Mouse (Mus musculus) embryo, embryonic 10.5 days (tissue): ENCODE data around the gene Snrnp35.
"Not testable (repeated sequence)": the region's sequence is repeated elsewhere in the genome, so short reads cannot be mapped to it uniquely, and the experiment has no call there.

Source experiments
- DNase-seq: peaks from one replicate; pipeline ENCODE4 v3.0.0-alpha.2; 2015; ENCODE audit warnings: low spot score

Gene Snrnp35

GRCm38 (mm10) chr5:124463462-124463861, 19.5 kb upstream of the Snrnp35 start:
- DNase-seq, result no peak

GRCm38 (mm10) chr5:124464905-124465304, 18.0 kb upstream of the Snrnp35 start:
- DNase-seq, result no peak

DNA sequence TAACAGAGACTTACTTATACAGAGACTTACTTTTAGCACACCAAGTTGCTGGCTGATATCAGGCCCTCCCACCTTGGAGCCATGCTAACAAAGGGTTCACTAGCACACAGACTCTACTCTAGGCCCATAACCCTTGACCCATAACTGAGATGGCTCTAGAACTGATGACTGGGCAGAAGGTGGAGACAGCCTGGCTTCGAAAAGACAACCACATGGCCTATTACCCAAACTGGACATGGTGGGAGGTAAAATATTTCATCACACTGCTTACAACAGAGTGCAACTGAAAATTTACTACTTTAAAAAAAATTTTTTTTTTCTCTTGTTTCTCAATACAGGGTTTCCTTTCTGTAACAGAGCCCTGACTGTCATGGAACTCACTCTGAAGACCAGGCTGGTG, 15.2 kb upstream of the Snrnp35 start:
- DNase-seq, result no peak

DNA sequence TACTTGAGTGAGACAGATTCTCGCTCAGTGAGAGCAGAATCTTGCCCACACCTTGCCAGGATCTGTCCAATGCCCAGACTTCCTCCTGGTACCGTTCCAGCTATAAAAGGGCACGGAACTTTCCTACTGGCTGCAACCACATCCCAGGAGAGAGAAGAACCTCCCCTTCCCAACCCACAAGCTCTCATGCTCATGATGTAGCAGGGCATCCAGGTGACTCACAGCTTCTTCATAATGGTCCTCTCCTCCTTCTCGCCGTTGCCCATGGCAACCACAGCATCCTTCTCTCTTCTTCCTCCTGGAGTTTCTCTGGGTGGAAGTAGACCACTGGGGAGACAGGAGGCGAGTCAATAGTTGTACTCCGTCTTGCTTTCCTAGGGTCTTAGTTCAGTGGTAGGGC, 14.6 kb upstream of the Snrnp35 start:
- no peak for DNase-seq

- DNase-seq, result no peak
These were observed 13.4 kb upstream of the Snrnp35 start for GRCm38 (mm10) chr5:124469486-124469885.

DNA sequence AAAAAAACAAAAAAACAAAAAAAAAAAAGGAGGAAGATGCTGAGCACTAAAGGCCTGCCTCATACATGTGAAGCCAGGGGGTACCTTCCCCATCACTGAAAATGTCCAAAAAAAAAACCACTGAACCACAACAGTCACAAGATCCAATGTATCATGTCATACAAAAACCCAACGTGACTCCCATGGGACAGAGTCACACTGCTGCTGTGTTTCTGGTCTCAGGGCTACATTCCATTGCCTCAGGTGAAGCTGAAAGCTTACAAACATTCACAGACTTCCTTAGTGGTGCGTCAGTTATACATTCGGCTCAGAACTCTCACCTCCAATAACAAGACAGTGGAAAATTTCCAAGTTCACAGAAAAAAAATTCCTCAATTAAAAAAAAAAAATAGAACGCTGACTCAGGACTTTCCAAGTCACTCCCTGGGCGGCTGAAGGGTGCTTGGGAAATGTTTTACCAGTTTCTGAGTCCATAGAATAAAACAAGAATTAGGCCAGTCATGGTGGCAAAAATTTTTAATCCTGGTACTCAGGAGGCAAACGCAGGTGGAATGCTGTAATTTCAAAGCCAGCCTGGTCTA, 12.3 kb upstream of the Snrnp35 start:
- no peak for DNase-seq

DNA sequence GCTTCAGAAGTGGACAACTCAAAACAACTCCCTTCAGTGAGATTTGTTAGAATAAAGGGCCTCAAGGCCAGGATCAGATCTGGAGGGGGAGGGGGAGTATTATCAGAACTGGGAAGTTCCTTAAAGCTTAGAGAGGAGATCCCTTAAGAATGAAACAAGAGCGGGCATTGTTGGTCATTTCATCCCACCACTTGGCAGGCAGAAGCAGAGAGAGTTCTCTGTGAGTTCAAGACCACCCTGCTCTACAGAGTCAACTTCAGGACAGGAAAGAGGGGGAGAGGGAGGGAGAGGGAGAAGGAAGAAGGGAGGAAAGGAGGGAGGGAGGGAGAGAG, 4.1 kb upstream of the Snrnp35 start:
- no peak for DNase-seq

DNA sequence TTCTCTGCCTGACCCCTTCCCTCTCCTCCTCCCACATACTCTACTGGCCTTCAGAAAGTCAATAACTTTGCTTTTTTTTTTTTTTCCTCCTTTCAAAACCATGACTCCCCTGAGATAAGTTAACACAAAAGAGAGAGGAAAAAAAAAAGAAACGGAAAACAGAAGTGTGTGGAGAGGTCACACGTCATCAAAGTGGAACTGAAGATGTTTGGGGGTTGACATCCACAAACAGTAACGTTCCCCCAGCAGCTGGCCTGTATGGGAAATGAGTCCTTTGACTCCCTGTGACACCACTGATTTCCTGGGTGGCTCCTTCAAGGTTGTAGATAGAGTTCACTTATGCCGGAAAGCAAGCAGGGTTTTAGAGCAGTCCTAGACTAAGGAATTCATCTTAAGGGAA, 2.8 kb upstream of the Snrnp35 start:
- no peak for DNase-seq

DNA sequence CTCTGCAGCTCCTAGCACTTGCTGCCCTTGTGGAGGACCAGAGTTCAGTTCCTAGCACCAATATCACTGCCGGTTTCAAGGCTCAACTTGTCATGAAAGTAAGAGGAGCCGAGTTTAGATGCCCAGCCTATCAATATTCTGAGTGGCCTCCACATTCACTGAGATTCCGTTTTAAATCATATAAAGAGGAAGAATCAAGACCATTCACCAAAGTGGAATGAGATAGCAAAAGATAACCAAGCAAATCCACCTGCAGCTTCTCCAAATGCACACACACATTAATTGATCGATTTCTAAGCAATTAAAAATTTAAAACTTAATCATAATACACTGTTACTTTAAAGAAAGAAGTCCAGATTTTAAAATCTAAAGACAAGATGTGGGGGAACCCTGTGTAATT, 1.2 kb upstream of the Snrnp35 start:
- no peak for DNase-seq

DNA sequence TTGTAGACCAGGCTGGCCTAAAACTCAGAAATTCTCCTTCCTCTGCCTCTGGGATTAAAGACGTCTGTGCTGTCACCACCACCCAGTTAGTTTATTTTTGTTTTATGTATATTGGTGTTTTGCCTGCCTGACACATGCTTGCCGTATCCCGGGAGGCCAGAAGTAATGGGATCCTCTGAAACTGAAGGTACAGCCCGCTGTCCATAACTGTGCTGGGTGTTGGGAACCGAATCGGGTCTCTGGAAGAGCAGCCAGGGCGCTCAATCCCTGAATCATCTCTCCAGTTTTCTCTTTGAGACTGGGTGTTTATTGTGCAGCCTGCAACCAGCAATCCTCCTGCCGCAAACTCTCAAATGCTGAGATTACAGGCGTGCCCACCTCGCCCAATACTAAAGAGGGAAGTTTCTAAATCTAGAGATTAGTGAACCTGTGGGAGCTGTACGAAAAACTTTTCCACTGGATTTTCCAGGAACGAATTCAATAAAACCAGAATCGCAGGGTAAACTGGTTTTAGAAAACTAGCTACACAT, 433 bp upstream of the Snrnp35 start:
- peak; percentile 80 for DNase-seq

GRCm38 (mm10) chr5:124483655-124484396, 892 bp downstream of the Snrnp35 start:
- DNase-seq, result no peak

DNA sequence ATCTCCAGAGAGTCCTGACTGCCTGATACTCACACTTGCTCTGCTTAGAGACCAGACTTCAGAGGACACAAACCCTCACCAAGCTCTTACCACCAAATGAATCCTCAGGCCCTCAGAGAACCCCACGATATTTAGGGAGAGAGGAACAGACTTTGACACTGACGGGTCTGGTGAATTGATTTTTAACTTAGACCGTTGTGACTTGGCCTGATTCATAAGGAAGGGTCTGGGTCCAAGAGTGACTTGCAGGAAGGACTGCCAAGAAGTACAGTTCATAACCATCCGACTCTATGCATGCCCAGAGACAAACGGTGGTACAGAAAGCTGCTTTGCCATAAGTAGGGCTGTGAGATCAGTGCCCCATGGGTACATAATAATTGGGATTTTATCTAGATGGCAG, 2.7 kb downstream of the Snrnp35 start:
- DNase-seq, result no peak

DNA sequence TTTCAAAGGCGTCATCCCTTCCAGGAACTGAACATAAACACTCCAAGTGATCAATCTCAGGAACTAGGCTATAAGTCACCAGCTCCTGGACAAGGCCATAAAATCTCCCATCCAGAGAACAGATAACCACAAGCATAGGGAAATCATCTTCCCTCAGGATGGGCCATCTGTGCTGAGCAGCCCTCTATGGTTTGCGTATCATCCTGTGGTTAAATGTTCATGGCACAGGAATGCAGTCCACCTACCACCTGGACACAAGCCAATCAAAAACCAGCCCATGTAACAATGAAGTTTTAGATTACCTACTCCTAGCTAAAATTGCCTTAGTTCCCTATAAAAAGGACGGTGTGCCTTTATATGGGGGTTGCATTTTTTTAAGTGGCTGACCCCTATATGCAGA, 6.0 kb downstream of the Snrnp35 start:
- no peak for DNase-seq

DNA sequence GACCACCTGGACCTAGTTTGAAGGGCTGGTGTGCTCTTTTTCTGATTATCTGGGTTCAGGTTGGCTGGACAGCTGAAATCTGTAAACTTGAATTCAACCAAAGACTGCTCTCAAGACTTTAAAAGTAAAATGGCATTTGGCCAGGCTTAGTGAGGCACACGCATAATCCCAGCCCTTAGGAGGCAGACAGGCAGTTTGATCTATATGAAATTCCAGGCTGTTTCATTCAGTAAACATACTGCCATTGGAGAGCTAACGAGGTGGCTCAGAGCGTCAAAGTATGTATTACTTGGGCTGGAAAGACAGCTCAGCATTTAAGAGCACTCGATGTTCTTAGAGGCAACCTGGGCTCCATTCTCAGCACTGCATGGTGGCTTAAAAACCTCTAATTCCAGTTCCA, 8.8 kb downstream of the Snrnp35 start:
- DNase-seq, result no peak

DNA sequence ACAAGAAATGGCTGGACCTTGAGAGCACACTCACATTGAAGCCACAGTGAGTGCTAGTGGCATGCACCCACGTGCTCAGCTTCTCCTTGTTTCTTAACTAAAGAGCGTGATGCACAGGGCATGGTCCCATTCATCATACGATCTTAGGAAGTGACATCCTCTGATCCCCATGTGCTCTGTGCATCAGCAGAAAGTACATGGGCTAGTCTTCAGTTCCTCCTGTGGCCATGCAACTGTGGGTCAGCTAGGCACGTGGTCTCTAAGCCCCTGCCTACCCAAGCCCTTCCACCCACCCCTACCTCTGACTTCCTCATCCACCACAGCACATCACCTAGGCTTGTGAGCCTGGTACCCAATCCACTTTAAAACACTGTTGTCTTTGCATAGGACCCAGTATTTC, 9.7 kb downstream of the Snrnp35 start:
- no peak for DNase-seq

DNA sequence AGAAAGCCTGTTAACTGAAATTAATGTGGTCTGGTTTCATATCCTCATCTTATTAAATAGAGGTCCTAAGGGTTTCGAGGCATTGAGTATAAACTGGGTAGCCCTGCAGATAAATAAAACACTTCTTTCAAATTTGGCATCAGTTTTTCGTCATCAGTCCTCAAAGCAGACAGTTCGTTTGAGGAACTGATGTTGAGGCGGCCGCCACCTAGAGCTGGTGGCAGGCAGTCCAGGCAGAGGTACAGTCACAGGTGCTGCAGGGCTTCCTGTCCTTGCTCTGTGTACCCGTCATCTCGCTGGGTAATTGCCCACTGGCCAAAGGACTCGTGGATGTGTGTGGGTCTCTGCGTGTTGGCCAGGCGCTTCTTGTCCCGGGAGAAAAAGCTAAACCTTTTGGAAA, 10.5 kb downstream of the Snrnp35 start:
- DNase-seq, result no peak

DNA sequence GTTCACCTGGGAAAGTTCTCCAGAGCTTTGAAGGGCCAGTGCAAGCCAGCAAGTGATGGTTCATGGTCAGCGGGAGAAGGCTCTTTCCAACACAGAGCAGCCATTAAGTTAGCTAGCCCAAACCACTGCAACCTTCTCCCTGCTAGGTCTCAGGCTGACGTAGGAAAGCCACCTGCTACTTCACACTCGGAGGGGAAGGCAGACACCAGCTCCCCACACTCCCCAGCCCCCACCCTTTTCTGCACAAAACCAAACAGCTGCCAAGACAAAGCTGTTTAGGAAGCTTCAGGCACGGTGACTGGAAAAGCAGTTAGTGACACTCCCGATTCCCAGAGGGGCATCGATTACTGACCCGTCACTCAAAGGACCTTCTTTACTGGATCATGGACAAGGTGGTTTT, 12.6 kb downstream of the Snrnp35 start:
- peak; percentile 27 for DNase-seq

- no peak for DNase-seq
These were observed 13.9 kb downstream of the Snrnp35 start for GRCm38 (mm10) chr5:124496614-124497514.

DNA sequence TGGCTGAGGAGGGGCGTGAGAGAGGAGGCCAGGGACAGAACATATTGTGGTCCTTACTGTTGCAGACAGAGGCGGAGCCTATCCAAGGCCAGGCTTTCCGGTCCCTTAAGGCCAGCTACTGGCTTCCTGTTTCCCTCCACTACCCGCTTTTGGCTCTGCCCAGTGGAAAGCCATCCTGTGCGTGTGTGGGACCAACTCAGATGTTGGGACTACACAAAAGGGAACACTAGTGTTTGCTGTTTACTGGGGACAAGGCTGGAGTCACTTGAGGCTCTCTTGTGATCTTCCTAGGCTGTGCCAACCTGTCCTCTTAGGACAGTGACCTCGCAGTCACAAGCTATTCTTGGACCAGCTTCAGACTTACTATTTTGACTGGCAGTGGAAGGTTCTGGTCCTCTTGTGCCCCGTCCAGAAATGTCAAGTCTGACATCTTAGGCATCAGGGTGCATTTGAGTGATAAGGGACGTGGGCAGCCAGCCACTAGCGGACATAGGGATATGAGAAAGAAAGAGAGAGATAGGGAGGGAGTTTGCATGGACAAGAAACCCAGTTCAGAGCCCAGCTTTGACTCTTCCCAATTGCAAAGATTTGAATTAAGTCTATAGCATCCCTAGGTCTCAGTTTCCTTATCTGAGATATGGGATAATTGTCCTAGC, 15.4 kb downstream of the Snrnp35 start:
- no peak for DNase-seq

- peak; percentile 69 for DNase-seq
These were observed 16.1 kb downstream of the Snrnp35 start for GRCm38 (mm10) chr5:124499001-124499400.

DNA sequence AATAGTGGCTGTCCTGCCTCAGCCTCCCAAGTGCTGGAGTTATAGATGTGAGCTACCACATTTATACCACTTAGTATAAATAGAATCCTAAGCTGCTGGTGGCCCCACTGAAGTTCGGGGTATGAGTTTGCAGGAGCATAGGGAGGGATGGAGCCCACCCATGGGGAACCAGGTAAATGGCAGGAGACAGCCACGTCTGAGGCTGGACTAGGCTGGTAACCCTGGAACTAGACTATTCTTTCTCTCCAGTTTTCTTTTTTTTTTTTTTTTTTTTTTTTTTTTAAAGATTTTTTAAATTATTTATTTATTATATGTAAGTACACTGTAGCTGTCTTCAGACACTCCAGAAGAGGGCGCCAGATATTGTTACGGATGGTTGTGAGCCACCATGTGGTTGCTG, 17.1 kb downstream of the Snrnp35 start:
- not testable (repeated sequence) for DNase-seq

- DNase-seq, result no peak
These were observed 17.6 kb downstream of the Snrnp35 start for GRCm38 (mm10) chr5:124500573-124500972.
